Mouse (Mus musculus) limb, embryonic 11.5 days (tissue): ENCODE results near the gene BC048403. TPM values are rescaled to one million over a fixed set of nuclear protein-coding genes. Genes with fewer than 3 reads are reported as not detected.

Experiments
- ATAC-seq: fragments of 200-750 bp; cut with Nextera tagmentation; 2 replicates; pipeline ENCODE4 v1.8.0; 2017; ENCODE audit warnings: low read depth; ENCODE audit not compliant: insufficient number of reproducible peaks, low FRiP score, low TSS enrichment
- DNase-seq: peaks from one replicate; pipeline ENCODE4 v3.0.0-alpha.2; 2015; ENCODE audit warnings: low spot score
- H3K27ac ChIP-seq: fragments of 300-500 bp; sonication (generic); replicated peaks from 2 replicates; pipeline ENCODE4 v1.5.1; 2014; ENCODE audit warnings: low read depth, mild to moderate bottlenecking, low read length
- H3K27me3 ChIP-seq: fragments of 300-500 bp; sonication (generic); 2 replicates; pipeline ENCODE4 v1.6.1; 2014; ENCODE audit warnings: mild to moderate bottlenecking, low read length, mixed read lengths; ENCODE audit not compliant: control insufficient read depth, insufficient read depth
- H3K36me3 ChIP-seq: fragments of 300-500 bp; sonication (generic); 2 replicates; pipeline ENCODE4 v1.6.1; 2014; ENCODE audit warnings: mild to moderate bottlenecking, low read length, moderate library complexity, mixed read lengths; ENCODE audit not compliant: control insufficient read depth, insufficient read depth
- H3K4me1 ChIP-seq: fragments of 300-500 bp; sonication (generic); 2 replicates; pipeline ENCODE4 v1.6.1; 2014; ENCODE audit warnings: low read length, mixed read lengths; ENCODE audit not compliant: control insufficient read depth, insufficient read depth
- H3K4me2 ChIP-seq: fragments of 300-500 bp; sonication (generic); 2 replicates; pipeline ENCODE4 v1.6.1; 2014; ENCODE audit warnings: low read depth, mild to moderate bottlenecking, moderate library complexity; ENCODE audit not compliant: severe bottlenecking
- H3K4me3 ChIP-seq: fragments of 300-500 bp; sonication (generic); 2 replicates; pipeline ENCODE4 v1.5.1; 2014; ENCODE audit warnings: low read depth, low read length
- H3K9ac ChIP-seq: fragments of 300-500 bp; sonication (generic); 2 replicates; pipeline ENCODE4 v1.6.1; 2014; ENCODE audit warnings: mild to moderate bottlenecking, low read length
- H3K9me3 ChIP-seq: fragments of 300-500 bp; sonication (generic); 2 replicates; pipeline ENCODE4 v1.6.1; 2016; ENCODE audit warnings: low read length; ENCODE audit not compliant: control insufficient read depth
- WGBS: fragments of 180-500 bp; shearing (Covaris S2); extraction: QIAGEN DNeasy Blood & Tissue Kit; methylation state at CpG from one replicate; pipeline ENCODE4 v1.1.7; 2014; 5-methylcytosine and 5-hydroxymethylcytosine counted together
- polyA plus RNA-seq: library from polyadenylated mRNA; unstranded; fragments of >200 nt; fragmentation: Nextera tagmentation; extraction: Ambion mirVana; gene quantifications from 2 replicates; pipeline ENCODE4 v1.2.1, GENCODE M21; 2014

Gene BC048403
- polyA plus RNA-seq, 1 experiment from 2014 or later = 2.6 TPM

DNA sequence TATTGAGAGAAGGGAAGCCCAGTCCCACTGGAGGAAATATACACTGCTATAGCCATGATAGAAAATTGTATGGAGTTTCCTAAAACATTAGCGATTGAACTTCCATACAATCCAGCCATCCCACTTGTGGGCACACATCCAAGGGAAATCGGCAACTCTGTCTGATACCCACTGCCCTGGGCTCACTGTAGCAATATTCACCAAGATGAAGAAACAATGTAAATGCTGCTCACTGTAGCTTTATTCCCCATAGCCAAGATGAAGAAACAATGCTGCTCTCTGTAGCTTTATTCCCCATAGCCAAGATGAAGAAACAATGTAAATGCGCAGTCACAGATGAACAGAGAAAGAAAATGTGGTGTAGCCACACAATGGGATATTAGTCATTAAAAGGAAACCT lies 2.5 kb upstream of the BC048403 start:
- Histone ChIP-seq H3K27ac (no peak overlapping the region), H3K9ac (no peak overlapping the region), H3K27me3 (no peaks in the 10 kb centered on the region), H3K4me1 (peaks cover 4% of the 10 kb centered on the region; the same call in 1 of the 2 replicates), H3K4me2 (no peak overlapping the region), H3K36me3 (no peaks in the 10 kb centered on the region), H3K9me3 (no peaks in the 10 kb centered on the region), H3K4me3 (no peak overlapping the region)
- 88% methylated on average over 3 of the region's 3 CpGs for WGBS
- ATAC-seq (no peak), DNase-seq (no peak)

GRCm38 (mm10) chr10:121742336-121742735 lies 2.6 kb downstream of the BC048403 start:
- 35% methylated on average over 4 of the region's 4 CpGs for WGBS

GRCm38 (mm10) chr10:121750175-121750574 lies 10.4 kb downstream of the BC048403 start:
- DNase-seq (no peak), ATAC-seq (no peak)
- no peaks in the 10 kb centered on the region for H3K27me3 ChIP-seq
- H3K27ac ChIP-seq = no peak overlapping the region
- 94% methylated on average over 12 of the region's 12 CpGs for WGBS
- no peak overlapping the region for H3K4me3 ChIP-seq
- no peak overlapping the region for H3K4me2 ChIP-seq
- no peak overlapping the region for H3K9ac ChIP-seq
- no peaks in the 10 kb centered on the region for H3K9me3 ChIP-seq
- peaks cover 2% of the 10 kb centered on the region; the same call in 1 of the 2 replicates for H3K36me3 ChIP-seq
- no peaks in the 10 kb centered on the region for H3K4me1 ChIP-seq

More at GRCm38 (mm10) chr10:121742336-121742735, 2.6 kb downstream of the BC048403 start:
- Histone ChIP-seq H3K4me3 (no peak overlapping the region), H3K27ac (no peak overlapping the region), H3K27me3 (no peaks in the 10 kb centered on the region), H3K9me3 (no peaks in the 10 kb centered on the region), H3K9ac (no peak overlapping the region), H3K4me1 (peaks cover 5% of the 10 kb centered on the region; the same call in 1 of the 2 replicates), H3K4me2 (no peak overlapping the region), H3K36me3 (no peaks in the 10 kb centered on the region; the same call in 1 of the 2 replicates)
- DNase-seq = no peak
- no peak for ATAC-seq

DNA sequence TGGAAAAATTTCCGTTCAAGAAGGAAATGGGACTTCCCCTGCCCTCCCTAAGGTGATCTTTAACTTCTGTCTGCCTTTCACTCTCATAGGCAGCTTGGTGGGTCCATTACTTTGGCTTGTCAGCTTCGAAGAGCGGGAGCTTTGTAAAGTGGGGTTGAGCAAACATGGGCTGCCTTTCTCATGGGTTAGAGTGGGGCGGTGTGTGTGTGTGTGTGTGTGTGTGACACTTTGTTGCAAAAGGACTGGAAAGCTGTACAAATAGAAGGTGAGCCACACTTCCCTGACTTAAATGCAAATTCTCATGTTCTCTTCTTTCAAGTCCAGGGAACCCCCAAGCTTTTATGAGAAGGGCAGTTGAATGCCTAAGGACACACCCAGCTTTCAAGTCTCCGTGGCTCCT lies 14.5 kb downstream of the BC048403 start:
- H3K9me3 ChIP-seq = no peaks in the 10 kb centered on the region
- WGBS = 82% methylated on average over 5 of the region's 5 CpGs
- H3K4me3 ChIP-seq = no peak overlapping the region
- no peak for DNase-seq
- H3K4me2 ChIP-seq = no peak overlapping the region
- H3K36me3 ChIP-seq = no peaks in the 10 kb centered on the region
- H3K27ac ChIP-seq = no peak overlapping the region
- no peaks in the 10 kb centered on the region for H3K4me1 ChIP-seq
- no peak overlapping the region for H3K9ac ChIP-seq
- no peaks in the 10 kb centered on the region for H3K27me3 ChIP-seq
- no peak for ATAC-seq

- H3K4me2 ChIP-seq = no peak overlapping the region
- H3K27me3 ChIP-seq = no peaks in the 10 kb centered on the region
- H3K4me3 ChIP-seq = no peak overlapping the region
- WGBS = 18% methylated on average over 1 of the region's 1 CpGs
- no peak for ATAC-seq
- DNase-seq = no peak
- H3K9ac ChIP-seq = no peak overlapping the region
- H3K36me3 ChIP-seq = no peaks in the 10 kb centered on the region
- H3K9me3 ChIP-seq = no peaks in the 10 kb centered on the region
- H3K4me1 ChIP-seq = no peaks in the 10 kb centered on the region
- no peak overlapping the region for H3K27ac ChIP-seq
Measured at GRCm38 (mm10) chr10:121755822-121756221, 16.1 kb downstream of the BC048403 start.

DNA sequence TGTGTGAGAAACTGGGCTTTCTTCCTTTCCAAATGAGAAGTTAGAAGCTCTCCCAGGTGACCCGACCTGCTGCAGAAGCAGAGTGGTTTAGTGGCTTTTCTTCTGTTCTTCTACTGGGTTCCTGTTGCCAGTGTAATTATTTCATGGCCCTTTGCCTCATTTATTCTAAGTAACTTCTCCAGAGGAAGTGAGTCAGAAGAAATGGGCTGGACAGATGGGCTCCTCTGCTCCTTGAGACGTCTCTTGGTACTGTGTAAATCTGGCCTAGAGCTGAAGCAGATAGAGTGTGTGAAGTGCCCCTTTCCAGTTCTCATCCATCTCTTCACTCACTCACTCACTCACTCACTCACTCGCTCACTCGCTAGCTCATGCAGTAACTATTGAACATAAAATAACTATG lies 16.9 kb downstream of the BC048403 start:
- H3K9me3 ChIP-seq = no peaks in the 10 kb centered on the region
- no peaks in the 10 kb centered on the region for H3K36me3 ChIP-seq
- WGBS = 78% methylated on average over 4 of the region's 4 CpGs
- no peak overlapping the region for H3K9ac ChIP-seq
- no peak overlapping the region for H3K4me3 ChIP-seq
- no peaks in the 10 kb centered on the region for H3K27me3 ChIP-seq
- DNase-seq (no peak), ATAC-seq (no peak)
- H3K27ac ChIP-seq = no peak overlapping the region
- H3K4me1 ChIP-seq = no peaks in the 10 kb centered on the region
- H3K4me2 ChIP-seq = no peak overlapping the region

- Histone ChIP-seq H3K27ac (no peak overlapping the region), H3K4me3 (no peak overlapping the region), H3K9ac (no peak overlapping the region), H3K4me1 (no peaks in the 10 kb centered on the region), H3K27me3 (no peaks in the 10 kb centered on the region), H3K36me3 (no peaks in the 10 kb centered on the region), H3K4me2 (no peak overlapping the region), H3K9me3 (no peaks in the 10 kb centered on the region)
- ATAC-seq (no peak), DNase-seq (peak; percentile 43)
- WGBS = 58% methylated on average over 8 of the region's 8 CpGs
Measured at GRCm38 (mm10) chr10:121759095-121759494, 19.4 kb downstream of the BC048403 start.

GRCm38 (mm10) chr10:121762141-121762540 lies 22.4 kb downstream of the BC048403 start:
- H3K9me3 ChIP-seq = no peaks in the 10 kb centered on the region
- H3K27ac ChIP-seq = no peak overlapping the region
- no peak overlapping the region for H3K4me3 ChIP-seq
- H3K27me3 ChIP-seq = no peaks in the 10 kb centered on the region
- H3K9ac ChIP-seq = no peak overlapping the region
- H3K36me3 ChIP-seq = no peaks in the 10 kb centered on the region
- DNase-seq (no peak), ATAC-seq (no peak)
- no peak overlapping the region for H3K4me2 ChIP-seq
- no peaks in the 10 kb centered on the region for H3K4me1 ChIP-seq
- WGBS = 92% methylated on average over 9 of the region's 9 CpGs

DNA sequence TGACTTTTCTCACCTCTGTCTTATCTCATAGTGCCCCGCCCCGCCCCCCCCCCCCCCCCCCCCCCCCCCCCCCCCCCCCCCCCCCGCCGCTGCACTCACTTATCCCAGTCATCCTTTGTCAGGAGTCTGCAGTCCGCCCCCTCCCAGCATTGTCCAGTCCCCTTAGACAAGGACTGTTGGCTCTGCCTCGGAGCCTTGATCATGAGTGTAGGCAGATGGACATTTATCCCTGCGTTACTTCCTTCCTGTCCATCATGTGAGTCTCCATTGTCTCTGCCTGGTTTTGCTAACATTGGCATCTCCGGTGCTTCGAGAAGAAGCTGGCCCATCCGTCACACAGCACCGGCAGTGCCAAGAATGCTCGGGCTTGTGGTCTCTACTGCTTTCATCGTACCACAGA lies 23.5 kb downstream of the BC048403 start:
- H3K27me3 ChIP-seq = no peaks in the 10 kb centered on the region
- no peak overlapping the region for H3K9ac ChIP-seq
- DNase-seq (no peak), ATAC-seq (no peak)
- no peak overlapping the region for H3K4me3 ChIP-seq
- H3K36me3 ChIP-seq = no peaks in the 10 kb centered on the region
- H3K9me3 ChIP-seq = no peaks in the 10 kb centered on the region
- no peak overlapping the region for H3K4me2 ChIP-seq
- H3K27ac ChIP-seq = no peak overlapping the region
- WGBS = 88% methylated on average over 9 of the region's 13 CpGs
- H3K4me1 ChIP-seq = no peaks in the 10 kb centered on the region
